Mouse (Mus musculus) intestine, embryonic 14.5 days (tissue): ENCODE measurements around the gene Coasy. TPM values are rescaled to one million over a fixed set of nuclear protein-coding genes. Genes with fewer than 3 reads are reported as not detected.

Experiments
- ATAC-seq: fragments of 200-750 bp; cut with Nextera tagmentation; replicated peaks from 2 replicates; pipeline ENCODE4 v1.8.0; 2017; ENCODE audit warnings: low read depth, moderate number of reproducible peaks, moderate TSS enrichment, moderate library complexity; ENCODE audit not compliant: low FRiP score, low TSS enrichment
- DNase-seq: peaks from one replicate; pipeline ENCODE4 v3.0.0-alpha.2; 2018; ENCODE audit warnings: low spot score
- H3K27ac ChIP-seq: fragments of 300-500 bp; sonication (generic); 2 replicates; pipeline ENCODE4 v1.5.1; 2014; ENCODE audit warnings: low read depth, mild to moderate bottlenecking, control low read depth
- H3K27me3 ChIP-seq: fragments of 300-500 bp; sonication (generic); replicated peaks from 2 replicates; pipeline ENCODE4 v1.6.1; 2014; ENCODE audit warnings: low read length, control low read depth; ENCODE audit not compliant: control insufficient read depth, insufficient read depth
- H3K36me3 ChIP-seq: fragments of 300-500 bp; sonication (generic); 2 replicates; pipeline ENCODE4 v1.6.1; 2014; ENCODE audit warnings: low read length, control low read depth; ENCODE audit not compliant: control insufficient read depth, insufficient read depth
- H3K4me1 ChIP-seq: fragments of 300-500 bp; sonication (generic); replicated peaks from 2 replicates; pipeline ENCODE4 v1.6.1; 2014; ENCODE audit warnings: low read length, control low read depth, mixed read lengths; ENCODE audit not compliant: control insufficient read depth, insufficient read depth
- H3K4me2 ChIP-seq: fragments of 300-500 bp; sonication (generic); 2 replicates; pipeline ENCODE4 v1.6.1; 2014; ENCODE audit warnings: low read length
- H3K4me3 ChIP-seq: fragments of 300-500 bp; sonication (generic); 2 replicates; pipeline ENCODE4 v1.5.1; 2014; ENCODE audit warnings: low read depth, low read length, control low read depth, mixed read lengths
- H3K9ac ChIP-seq: fragments of 300-500 bp; sonication (generic); 2 replicates; pipeline ENCODE4 v1.6.1; 2014; ENCODE audit warnings: mild to moderate bottlenecking, low read length
- H3K9me3 ChIP-seq: fragments of 300-500 bp; sonication (generic); 2 replicates; pipeline ENCODE4 v1.6.1; 2016; ENCODE audit warnings: low read length, control low read depth; ENCODE audit not compliant: control insufficient read depth
- WGBS: fragments of 180-500 bp; shearing (Covaris S2); extraction: QIAGEN DNeasy Blood & Tissue Kit; methylation state at CpG from one replicate; pipeline ENCODE4 v1.1.7; 2014; 5-methylcytosine and 5-hydroxymethylcytosine counted together
- polyA plus RNA-seq: library from polyadenylated mRNA; unstranded; fragments of >200 nt; fragmentation: Nextera tagmentation; extraction: Ambion mirVana; gene quantifications from 2 replicates; pipeline ENCODE4 v1.2.1, GENCODE M21; 2014

Coasy gene
- polyA plus RNA-seq, 1 experiment from 2014 or later, result 39.7 TPM

GRCm38 (mm10) chr11:101089931-101090330 is 7.6 kb downstream of the Coasy start:
- Histone ChIP-seq H3K36me3 (peaks cover 59% of the 10 kb centered on the region), H3K9ac (no peak overlapping the region), H3K4me3 (no peak overlapping the region), H3K4me1 (peaks cover 27% of the 10 kb centered on the region), H3K4me2 (no peak overlapping the region), H3K27ac (no peak overlapping the region), H3K27me3 (no peaks in the 10 kb centered on the region), H3K9me3 (no peaks in the 10 kb centered on the region)
- ATAC-seq, result no peak
- no peak for DNase-seq
- WGBS, result 88% methylated on average over 1 of the region's 1 CpGs

- ATAC-seq (peak; percentile 21; the same call in 1 of the 2 replicates), DNase-seq (no peak)
- WGBS, result under 1% methylated on average over 18 of the region's 18 CpGs
Observed at GRCm38 (mm10) chr11:101094930-101095313, 12.6 kb downstream of the Coasy start.

GRCm38 (mm10) chr11:101095314-101096024 is 13.1 kb downstream of the Coasy start, which contains the start of gene Psmc3ip:
Psmc3ip (minus strand) TSS chr11:101095436.
- Histone ChIP-seq H3K9ac (peak within 1 kb of the TSS; percentile 72), H3K4me2 (peak within 1 kb of the TSS; percentile 95), H3K4me3 (peak within 1 kb of the TSS; percentile 98), H3K27ac (peak within 1 kb of the TSS; percentile 78), H3K9me3 (no peaks in the 10 kb centered on the region), H3K27me3 (no peaks in the 10 kb centered on the region), H3K36me3 (peaks cover 73% of the 10 kb centered on the region), H3K4me1 (peaks cover 7% of the 10 kb centered on the region)
- ATAC-seq (peak; percentile 94), DNase-seq (peak; percentile 95)
- under 1% methylated on average over 43 of the region's 43 CpGs for WGBS

More at GRCm38 (mm10) chr11:101094930-101095313, 12.6 kb downstream of the Coasy start:
- peaks cover 7% of the 10 kb centered on the region for H3K4me1 ChIP-seq
- H3K36me3 ChIP-seq, result peaks cover 73% of the 10 kb centered on the region
- H3K9ac ChIP-seq, result peak overlapping the region; percentile 72
- H3K4me3 ChIP-seq, result peak overlapping the region; percentile 98
- H3K9me3 ChIP-seq, result no peaks in the 10 kb centered on the region
- H3K27me3 ChIP-seq, result no peaks in the 10 kb centered on the region
- peak overlapping the region; percentile 95 for H3K4me2 ChIP-seq
- H3K27ac ChIP-seq, result no peak overlapping the region

DNA sequence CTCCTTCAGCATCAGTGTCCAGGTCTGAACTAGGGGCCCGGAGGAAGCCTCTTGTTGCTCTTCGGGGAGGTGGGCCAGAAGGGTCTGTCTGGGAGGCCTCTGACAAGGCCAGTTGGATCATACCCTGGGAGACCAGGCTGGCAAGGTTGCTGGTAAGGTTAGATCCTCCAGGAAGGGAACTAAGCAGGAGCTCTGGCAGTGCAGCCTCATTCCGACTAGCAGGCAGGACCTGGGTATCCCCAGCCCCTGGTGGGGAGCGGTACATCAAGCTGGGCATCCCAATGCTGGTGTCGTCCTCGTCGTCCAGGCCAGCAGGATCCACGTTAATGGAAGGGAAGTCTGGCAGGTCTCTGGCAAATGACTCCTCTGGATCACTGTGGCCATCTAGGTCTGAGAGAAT is 15.9 kb downstream of the Coasy start:
- 92% methylated on average over 8 of the region's 8 CpGs for WGBS

DNA sequence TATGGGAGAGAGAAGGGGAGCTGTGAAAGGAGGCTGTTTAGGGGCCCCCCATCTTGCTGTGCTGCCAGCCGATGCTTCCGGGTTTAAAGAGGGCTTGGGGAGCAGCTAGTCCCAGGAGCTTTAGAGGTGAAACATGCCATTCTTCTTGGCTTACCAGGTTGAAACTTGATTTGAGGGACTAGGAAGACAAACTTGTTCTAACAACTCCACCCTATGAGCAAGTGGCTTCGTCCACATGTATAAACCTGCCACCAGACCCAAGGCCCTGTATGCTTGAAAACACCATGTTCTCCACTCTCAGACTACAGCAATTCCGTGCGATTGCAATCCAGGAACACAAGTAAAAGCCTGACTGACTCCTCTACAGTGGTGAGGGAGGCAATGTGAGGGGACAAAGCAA is 20.6 kb downstream of the Coasy start:
- Histone ChIP-seq H3K36me3 (peaks cover 74% of the 10 kb centered on the region), H3K4me2 (no peak overlapping the region)

More for the DNA sequence above, 15.9 kb downstream of the Coasy start:
- Histone ChIP-seq H3K27me3 (no peaks in the 10 kb centered on the region), H3K4me2 (no peak overlapping the region), H3K4me1 (peaks cover 7% of the 10 kb centered on the region), H3K36me3 (peaks cover 71% of the 10 kb centered on the region), H3K9me3 (no peaks in the 10 kb centered on the region), H3K9ac (no peak overlapping the region), H3K4me3 (no peak overlapping the region), H3K27ac (no peak overlapping the region)
- no peak for DNase-seq
- no peak for ATAC-seq

GRCm38 (mm10) chr11:101109351-101109750 is 27.0 kb downstream of the Coasy start:
- WGBS, result 82% methylated on average over 4 of the region's 4 CpGs
- Histone ChIP-seq H3K4me3 (no peak overlapping the region), H3K9me3 (no peaks in the 10 kb centered on the region), H3K4me1 (no peaks in the 10 kb centered on the region), H3K27ac (no peak overlapping the region), H3K36me3 (peaks cover 15% of the 10 kb centered on the region), H3K27me3 (no peaks in the 10 kb centered on the region), H3K9ac (no peak overlapping the region), H3K4me2 (no peak overlapping the region)
- no peak for ATAC-seq
- DNase-seq, result no peak

More for the DNA sequence above, 20.6 kb downstream of the Coasy start:
- H3K4me3 ChIP-seq, result no peak overlapping the region
- ATAC-seq (no peak), DNase-seq (no peak)
- H3K9me3 ChIP-seq, result no peaks in the 10 kb centered on the region
- H3K4me1 ChIP-seq, result no peaks in the 10 kb centered on the region
- H3K9ac ChIP-seq, result no peak overlapping the region
- H3K27ac ChIP-seq, result no peak overlapping the region
- WGBS, result 91% methylated on average over 5 of the region's 5 CpGs
- no peaks in the 10 kb centered on the region for H3K27me3 ChIP-seq

DNA sequence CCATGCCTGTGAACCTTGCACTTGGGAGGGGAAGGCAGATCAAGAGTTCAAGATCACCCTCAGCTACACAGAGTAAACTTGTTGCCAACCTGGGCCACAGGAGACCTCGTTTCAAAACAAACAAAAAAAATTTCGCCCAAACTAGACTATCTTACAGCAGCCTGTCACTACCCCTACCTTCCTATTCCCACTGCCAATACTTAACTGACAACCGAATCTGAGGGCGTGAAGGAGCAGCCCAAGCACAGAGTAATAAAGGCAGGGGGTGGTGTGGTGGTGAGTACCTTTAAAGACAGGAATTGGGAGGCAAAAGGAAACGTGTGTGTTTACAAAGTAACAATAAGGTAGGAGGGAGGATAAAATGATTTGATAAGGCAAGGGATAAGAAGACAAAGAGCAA is 28.3 kb downstream of the Coasy start:
- no peak for ATAC-seq
- no peaks in the 10 kb centered on the region for H3K9me3 ChIP-seq
- DNase-seq, result no peak
- WGBS, result 50% methylated on average over 5 of the region's 5 CpGs
- no peaks in the 10 kb centered on the region for H3K27me3 ChIP-seq
- no peak overlapping the region for H3K9ac ChIP-seq
- H3K4me3 ChIP-seq, result no peak overlapping the region
- H3K36me3 ChIP-seq, result 0 out of 2 replicates have a peak, but pooled peaks cover 3% of the 10 kb centered on the region
- no peaks in the 10 kb centered on the region for H3K4me1 ChIP-seq
- H3K4me2 ChIP-seq, result no peak overlapping the region
- H3K27ac ChIP-seq, result no peak overlapping the region

- no peak for DNase-seq
- Histone ChIP-seq H3K4me2 (no peak overlapping the region), H3K4me3 (no peak overlapping the region), H3K36me3 (0 out of 2 replicates have a peak, but pooled peaks cover 3% of the 10 kb centered on the region), H3K27me3 (no peaks in the 10 kb centered on the region), H3K9ac (no peak overlapping the region), H3K9me3 (no peaks in the 10 kb centered on the region), H3K4me1 (no peaks in the 10 kb centered on the region), H3K27ac (no peak overlapping the region)
- no peak for ATAC-seq
- WGBS, result 86% methylated on average over 4 of the region's 4 CpGs
Observed at GRCm38 (mm10) chr11:101111178-101111577, 28.8 kb downstream of the Coasy start.

GRCm38 (mm10) chr11:101112186-101112585 is 29.8 kb downstream of the Coasy start:
- no peaks in the 10 kb centered on the region for H3K9me3 ChIP-seq
- H3K4me1 ChIP-seq, result no peaks in the 10 kb centered on the region
- no peak overlapping the region for H3K27ac ChIP-seq
- DNase-seq, result no peak
- no peak overlapping the region for H3K4me3 ChIP-seq
- 94% methylated on average over 3 of the region's 3 CpGs for WGBS
- H3K36me3 ChIP-seq, result peaks cover 10% of the 10 kb centered on the region; the same call in 1 of the 2 replicates
- H3K27me3 ChIP-seq, result no peaks in the 10 kb centered on the region
- ATAC-seq, result no peak
- no peak overlapping the region for H3K4me2 ChIP-seq
- no peak overlapping the region for H3K9ac ChIP-seq
